Mouse (Mus musculus) thymus, adult 2 months (tissue): ENCODE measurements around the gene Omp.

ENCODE experiments used
- CTCF ChIP-seq: fragments of 200-500 bp; IDR thresholded peaks from 2 replicates; pipeline ENCODE4 v1.5.1; 2012; ENCODE audit warnings: mild to moderate bottlenecking, control low read depth, low read length, moderate library complexity, borderline replicate concordance; ENCODE audit not compliant: control insufficient read depth, poor library complexity, insufficient read depth; ENCODE audit errors: extremely low read depth
- POLR2A ChIP-seq: fragments of 200-500 bp; IDR thresholded peaks from 2 replicates; pipeline ENCODE4 v1.6.1; 2012; ENCODE audit warnings: mild to moderate bottlenecking, low read length, control low read depth, moderate library complexity; ENCODE audit not compliant: control insufficient read depth, poor library complexity, insufficient read depth; ENCODE audit errors: extremely low read depth

GRCm38 (mm10) chr7:98140597-98140996, 4.7 kb downstream of the Omp start:
- TF ChIP-seq CTCF: no peak
- TF ChIP-seq POLR2A: no peak
